Mouse (Mus musculus): ENCODE measurements around the gene Arrdc2. TPM values are rescaled to one million over a fixed set of nuclear protein-coding genes. Genes with fewer than 3 reads are reported as not detected.
A peak's percentile ranks its signal among the peaks of the same experiment; 100 is the strongest.
"Not testable (repeated sequence)": the region's sequence is repeated elsewhere in the genome, so short reads cannot be mapped to it uniquely, and the experiment has no call there.

Arrdc2 gene
- polyA plus RNA-seq, 1 experiment from 2014 or later = 11.1 TPM

DNA sequence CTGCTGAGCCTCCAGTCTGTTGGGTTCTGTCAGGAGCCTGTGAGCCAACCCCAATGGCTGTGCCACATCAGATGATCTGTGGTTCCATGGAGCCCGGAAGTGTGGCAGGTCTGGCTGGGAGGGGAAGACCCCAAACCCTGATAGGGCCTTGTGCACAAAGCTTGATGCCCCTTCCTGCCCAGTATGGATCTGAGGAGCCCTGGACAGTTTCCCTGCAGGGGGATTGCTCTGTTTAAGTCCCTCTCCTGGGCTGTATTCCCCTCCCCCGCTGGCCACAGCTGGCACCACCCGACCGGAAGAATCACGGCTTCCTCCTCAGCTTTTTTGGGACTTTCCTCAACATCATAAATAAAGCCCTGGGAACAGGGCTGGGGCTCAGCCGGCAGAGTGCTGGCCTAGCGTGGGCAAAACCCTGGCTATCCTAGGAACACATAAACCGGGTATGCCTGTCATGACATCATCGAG, 6.5 kb downstream of the Arrdc2 start:
- Histone ChIP-seq H3K9me3 (replicated peaks) (no peaks in the 10 kb centered on the region), H3K4me1 (peaks cover 4% of the 10 kb centered on the region; the same call in 1 of the 2 replicates), H3K27me3 (no peaks in the 10 kb centered on the region), H3K4me3 (no peak overlapping the region), H3K9ac (peak overlapping the region; percentile 3; the same call in 1 of the 2 replicates), H3K36me3 (peaks cover 7% of the 10 kb centered on the region; the same call in 1 of the 2 replicates), H3K27ac (peak overlapping the region; percentile 25; the same call in 1 of the 2 replicates), H3K4me2 (replicated peaks) (no peak overlapping the region)
- 65% methylated on average over 9 of the region's 9 CpGs for WGBS
- no peak for ATAC-seq (ENCODE audit: low FRiP score)

DNA sequence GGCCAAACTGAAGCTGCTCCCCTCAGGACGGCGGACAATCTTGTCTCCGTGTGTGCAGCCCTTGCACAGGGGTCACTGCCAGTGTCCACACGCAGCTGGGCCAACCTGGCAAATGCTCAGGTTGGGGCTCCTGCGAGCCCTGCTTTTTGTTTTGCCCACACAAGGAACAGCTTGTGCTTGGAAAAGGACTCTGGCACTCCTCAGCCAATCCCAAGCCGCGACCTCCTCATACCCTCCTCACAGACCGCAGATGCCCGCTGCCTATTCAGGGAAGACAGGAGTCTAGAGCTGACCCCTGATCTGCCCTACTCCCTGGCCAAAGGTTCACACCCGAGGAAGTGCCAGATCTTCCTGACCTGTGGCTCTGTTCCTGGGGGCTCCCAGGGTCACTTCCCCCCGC, 7.1 kb downstream of the Arrdc2 start:
- H3K9ac ChIP-seq = no peak overlapping the region
- peaks cover 4% of the 10 kb centered on the region; the same call in 1 of the 2 replicates for H3K4me1 ChIP-seq
- no peak overlapping the region for H3K4me3 ChIP-seq

DNA sequence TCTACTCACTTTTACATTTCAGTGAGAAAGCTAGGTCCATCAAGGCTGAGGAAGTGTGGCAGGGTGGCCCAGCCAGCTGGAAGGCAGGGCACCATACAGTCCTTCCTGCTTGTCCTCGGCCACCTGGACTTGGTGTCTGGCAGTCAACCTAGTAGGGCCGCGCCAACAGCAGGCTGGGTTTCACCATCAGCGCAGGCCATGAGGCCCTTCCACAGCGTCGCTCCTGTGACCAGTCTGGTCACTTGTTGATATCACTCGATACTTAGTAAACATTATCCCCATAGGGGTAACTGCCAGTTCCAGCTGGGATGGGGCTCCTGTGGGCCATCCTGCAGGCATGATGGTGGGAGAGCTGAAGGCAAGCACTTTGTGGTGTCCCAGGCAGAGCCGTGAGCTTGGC, 8.0 kb downstream of the Arrdc2 start:
- peaks cover 4% of the 10 kb centered on the region; the same call in 1 of the 2 replicates for H3K4me1 ChIP-seq
- H3K9me3 ChIP-seq (replicated peaks) = 0 out of 2 replicates have a peak, but pooled peaks cover 3% of the 10 kb centered on the region
- H3K4me2 ChIP-seq (replicated peaks) = no peak overlapping the region
- no peaks in the 10 kb centered on the region for H3K27me3 ChIP-seq
- no peak overlapping the region for H3K4me3 ChIP-seq
- H3K36me3 ChIP-seq = peaks cover 7% of the 10 kb centered on the region; the same call in 1 of the 2 replicates
- ATAC-seq (ENCODE audit: low FRiP score) = no peak
- no peak overlapping the region for H3K27ac ChIP-seq
- H3K9ac ChIP-seq = no peak overlapping the region
- 90% methylated on average over 8 of the region's 8 CpGs for WGBS

More for the DNA sequence above, 7.1 kb downstream of the Arrdc2 start:
- Histone ChIP-seq H3K27me3 (no peaks in the 10 kb centered on the region), H3K36me3 (peaks cover 7% of the 10 kb centered on the region; the same call in 1 of the 2 replicates), H3K4me2 (replicated peaks) (no peak overlapping the region), H3K9me3 (replicated peaks) (no peaks in the 10 kb centered on the region), H3K27ac (no peak overlapping the region)
- no peak for ATAC-seq (ENCODE audit: low FRiP score)
- 62% methylated on average over 11 of the region's 11 CpGs for WGBS

DNA sequence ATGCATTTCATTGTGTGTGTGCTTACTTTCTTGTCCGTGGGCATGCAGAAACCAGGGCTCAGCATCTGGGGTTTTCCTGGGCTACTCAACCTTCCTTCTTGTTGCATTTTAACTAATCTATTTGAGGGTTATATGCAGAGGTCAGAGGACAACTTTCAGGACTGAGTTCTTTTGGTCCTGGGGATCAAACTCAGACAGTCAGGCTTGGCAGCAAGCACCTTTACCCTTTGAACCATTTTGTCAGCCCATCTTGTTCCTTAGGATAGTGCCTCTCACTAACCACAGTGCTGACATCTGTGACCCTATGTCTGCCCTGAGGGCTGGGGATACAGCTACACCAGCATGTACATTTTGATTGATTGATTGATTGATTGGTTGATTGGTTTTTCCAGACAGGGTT, 11.7 kb downstream of the Arrdc2 start:
- H3K27ac ChIP-seq = no peak overlapping the region
- no peak overlapping the region for H3K4me2 ChIP-seq (replicated peaks)
- no peaks in the 10 kb centered on the region for H3K4me1 ChIP-seq
- no peak overlapping the region for H3K4me3 ChIP-seq
- ATAC-seq (ENCODE audit: low FRiP score) = no peak
- H3K27me3 ChIP-seq = peaks cover 5% of the 10 kb centered on the region; the same call in 1 of the 2 replicates
- 86% methylated on average over 1 of the region's 1 CpGs for WGBS
- H3K9me3 ChIP-seq (replicated peaks) = 0 out of 2 replicates have a peak, but pooled peaks cover 3% of the 10 kb centered on the region
- no peak overlapping the region for H3K9ac ChIP-seq
- H3K36me3 ChIP-seq = no peaks in the 10 kb centered on the region

DNA sequence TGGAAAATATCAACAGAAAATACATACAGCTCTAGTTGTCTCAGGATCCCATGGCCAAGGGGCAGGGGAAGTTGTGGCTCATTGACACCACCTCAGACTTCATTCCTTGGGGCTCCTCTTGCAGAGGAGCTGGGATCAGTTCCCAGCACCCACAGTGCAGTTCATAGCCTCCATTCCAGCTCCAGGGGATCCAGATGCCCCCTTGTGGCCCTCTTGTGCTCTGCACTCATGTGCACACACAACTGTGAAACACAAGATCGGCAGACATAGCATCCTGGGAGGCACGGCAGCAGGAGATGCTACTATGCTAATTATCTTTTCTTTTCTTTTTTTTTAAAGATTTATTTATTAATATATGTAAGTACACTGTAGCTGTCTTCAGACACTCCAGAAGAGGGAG, 12.5 kb downstream of the Arrdc2 start:
- Histone ChIP-seq H3K9me3 (replicated peaks) (0 out of 2 replicates have a peak, but pooled peaks cover 3% of the 10 kb centered on the region), H3K27ac (no peak overlapping the region), H3K9ac (no peak overlapping the region), H3K4me2 (replicated peaks) (no peak overlapping the region), H3K36me3 (no peaks in the 10 kb centered on the region), H3K4me1 (no peaks in the 10 kb centered on the region), H3K27me3 (peaks cover 5% of the 10 kb centered on the region; the same call in 1 of the 2 replicates), H3K4me3 (no peak overlapping the region)
- 91% methylated on average over 2 of the region's 2 CpGs for WGBS
- ATAC-seq (ENCODE audit: low FRiP score) = no peak

DNA sequence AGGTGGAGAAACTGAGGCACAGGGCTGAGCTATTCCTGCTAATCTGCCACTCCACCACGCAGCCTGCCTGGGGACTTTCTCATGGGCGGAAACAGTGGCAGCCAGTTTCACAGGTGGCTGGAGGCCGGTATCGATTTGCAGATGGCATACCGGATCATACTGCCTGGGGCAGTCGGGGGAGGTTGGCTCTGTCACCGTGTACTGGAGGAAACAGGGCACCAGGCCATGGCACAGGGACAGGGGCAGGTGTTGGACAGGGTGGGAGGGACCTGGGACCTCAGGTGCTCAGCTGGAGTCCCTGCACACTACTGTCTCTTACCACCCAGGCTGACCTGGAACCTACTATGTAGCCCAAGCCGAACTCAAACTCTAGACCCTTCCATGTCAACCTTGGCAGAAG, 13.7 kb downstream of the Arrdc2 start:
- 84% methylated on average over 8 of the region's 8 CpGs for WGBS

DNA sequence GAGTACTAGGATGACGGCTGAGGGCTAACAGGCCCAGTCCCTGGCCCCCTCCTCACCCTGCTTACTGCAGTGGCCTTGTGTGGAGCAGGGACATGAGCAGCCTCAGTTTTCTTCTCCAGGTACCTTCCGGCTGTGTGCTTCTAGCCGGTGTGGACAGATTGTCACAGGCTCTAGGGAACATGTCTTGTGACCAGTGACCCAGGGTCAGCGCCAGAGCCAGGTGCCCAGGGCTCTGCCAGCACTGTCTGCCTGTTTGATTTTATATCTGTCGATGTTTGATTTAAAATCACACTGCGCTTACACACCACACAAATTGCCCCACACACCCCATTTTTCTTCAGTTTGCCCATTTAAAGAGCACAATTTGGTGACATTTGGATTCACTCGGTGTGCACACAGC, 15.7 kb downstream of the Arrdc2 start:
- Histone ChIP-seq H3K4me2 (replicated peaks) (no peak overlapping the region), H3K27me3 (peaks cover 27% of the 10 kb centered on the region), H3K9me3 (replicated peaks) (peaks cover 6% of the 10 kb centered on the region; the same call in 1 of the 2 replicates), H3K27ac (no peak overlapping the region), H3K36me3 (no peaks in the 10 kb centered on the region), H3K4me3 (no peak overlapping the region), H3K9ac (0 out of 2 replicates have a peak overlapping the region, but pooled peaks have one; percentile 27), H3K4me1 (peaks cover 3% of the 10 kb centered on the region; the same call in 1 of the 2 replicates)
- ATAC-seq (ENCODE audit: low FRiP score) = no peak
- WGBS = 87% methylated on average over 7 of the region's 7 CpGs

More for the DNA sequence above, 13.7 kb downstream of the Arrdc2 start:
- Histone ChIP-seq H3K36me3 (no peaks in the 10 kb centered on the region), H3K27ac (no peak overlapping the region), H3K9ac (no peak overlapping the region), H3K27me3 (peaks cover 8% of the 10 kb centered on the region), H3K4me1 (no peaks in the 10 kb centered on the region), H3K9me3 (replicated peaks) (0 out of 2 replicates have a peak, but pooled peaks cover 3% of the 10 kb centered on the region), H3K4me3 (no peak overlapping the region), H3K4me2 (replicated peaks) (no peak overlapping the region)
- ATAC-seq (ENCODE audit: low FRiP score) = no peak

DNA sequence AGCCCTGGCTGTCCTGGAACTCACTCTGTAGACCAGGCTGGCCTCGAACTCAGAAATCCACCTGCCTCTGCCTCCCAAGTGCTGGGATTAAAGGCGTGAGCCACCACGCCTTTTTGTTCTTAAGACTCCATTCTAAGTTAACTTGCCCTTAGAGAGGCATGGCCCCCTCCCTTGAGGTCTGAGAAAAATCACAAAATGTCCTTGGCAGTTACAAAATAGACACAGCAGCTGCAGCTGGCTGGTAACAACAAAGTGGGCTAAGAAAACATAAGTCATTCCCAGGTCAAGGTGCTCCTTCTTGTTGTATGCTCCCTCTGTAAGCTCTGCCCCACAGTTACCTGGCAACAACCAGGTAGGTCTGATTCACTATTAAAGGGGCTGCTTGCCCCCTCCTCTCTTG, 16.9 kb downstream of the Arrdc2 start:
- H3K4me3 ChIP-seq; ATAC-seq (ENCODE audit: low FRiP score); H3K27ac ChIP-seq; H3K36me3 ChIP-seq; H3K4me1 ChIP-seq; H3K4me2 ChIP-seq (replicated peaks); H3K9ac ChIP-seq: not testable (repeated sequence)
- peaks cover 28% of the 10 kb centered on the region for H3K27me3 ChIP-seq
- peaks cover 12% of the 10 kb centered on the region; the same call in 1 of the 2 replicates for H3K9me3 ChIP-seq (replicated peaks)
- WGBS = 90% methylated on average over 3 of the region's 3 CpGs

DNA sequence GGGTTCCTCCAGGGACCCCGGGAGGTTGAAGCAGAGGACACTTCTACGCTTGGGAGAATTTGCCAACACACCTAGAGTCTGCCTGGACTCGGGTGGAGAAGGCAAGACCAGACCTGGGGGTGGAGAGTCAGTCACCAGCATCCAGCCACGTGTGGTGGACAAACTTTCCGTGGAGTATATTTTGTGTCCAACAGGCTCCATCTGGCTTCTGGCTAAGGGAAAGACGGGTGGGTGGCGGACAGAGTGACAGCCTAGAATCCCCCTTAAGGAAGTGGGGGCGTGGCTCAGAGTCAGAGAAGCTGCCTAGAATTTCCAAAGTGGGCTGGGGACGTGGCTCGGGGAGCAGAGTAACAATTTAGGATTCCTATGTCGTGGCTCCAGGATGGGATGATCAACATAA, 17.5 kb downstream of the Arrdc2 start:
- WGBS = 51% methylated on average over 11 of the region's 11 CpGs
- ATAC-seq (ENCODE audit: low FRiP score) = no peak
- no peak overlapping the region for H3K4me3 ChIP-seq

DNA sequence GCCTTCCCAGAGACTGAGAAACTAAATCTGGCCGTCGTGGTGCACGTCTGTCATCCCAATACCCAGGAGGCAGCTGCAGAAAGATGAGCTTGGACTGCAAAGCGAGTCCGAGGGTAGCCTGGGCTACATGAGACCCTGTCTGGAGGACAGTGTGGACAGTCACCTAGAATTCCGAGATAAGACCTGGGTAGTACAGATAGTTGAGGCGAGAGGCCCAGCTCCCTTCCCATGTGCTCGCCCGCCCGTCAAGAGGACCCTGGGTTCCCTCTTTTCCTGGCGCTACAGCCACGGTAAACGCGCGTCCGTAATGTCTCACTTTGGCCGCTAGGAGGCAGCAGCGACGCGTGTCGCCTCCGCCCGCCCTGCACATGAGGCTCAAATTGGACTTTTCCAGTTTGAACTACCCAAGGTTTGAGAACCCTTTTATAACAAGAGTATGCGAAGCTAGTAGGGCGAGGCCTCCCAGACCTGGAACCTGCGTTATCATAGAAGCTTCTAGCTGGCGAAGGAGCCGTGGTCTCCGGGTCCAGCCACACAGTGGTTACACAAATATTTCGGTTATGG, 18.0 kb downstream of the Arrdc2 start:
- Histone ChIP-seq H3K27ac (no peak overlapping the region), H3K4me3 (no peak overlapping the region), H3K9ac (no peak overlapping the region), H3K4me2 (replicated peaks) (no peak overlapping the region), H3K27me3 (peaks cover 39% of the 10 kb centered on the region), H3K9me3 (replicated peaks) (peaks cover 9% of the 10 kb centered on the region; the same call in 1 of the 2 replicates), H3K4me1 (peaks cover 8% of the 10 kb centered on the region; the same call in 1 of the 2 replicates), H3K36me3 (no peaks in the 10 kb centered on the region)
- 16% methylated on average over 30 of the region's 30 CpGs for WGBS
- ATAC-seq (ENCODE audit: low FRiP score) = 0 out of 2 replicates have a peak, but pooled peaks have one; percentile 17

More for the DNA sequence above, 17.5 kb downstream of the Arrdc2 start:
- Histone ChIP-seq H3K4me1 (peaks cover 4% of the 10 kb centered on the region; the same call in 1 of the 2 replicates), H3K9ac (no peak overlapping the region), H3K9me3 (replicated peaks) (peaks cover 11% of the 10 kb centered on the region; the same call in 1 of the 2 replicates), H3K27me3 (peaks cover 34% of the 10 kb centered on the region), H3K4me2 (replicated peaks) (no peak overlapping the region), H3K36me3 (no peaks in the 10 kb centered on the region), H3K27ac (no peak overlapping the region)

DNA sequence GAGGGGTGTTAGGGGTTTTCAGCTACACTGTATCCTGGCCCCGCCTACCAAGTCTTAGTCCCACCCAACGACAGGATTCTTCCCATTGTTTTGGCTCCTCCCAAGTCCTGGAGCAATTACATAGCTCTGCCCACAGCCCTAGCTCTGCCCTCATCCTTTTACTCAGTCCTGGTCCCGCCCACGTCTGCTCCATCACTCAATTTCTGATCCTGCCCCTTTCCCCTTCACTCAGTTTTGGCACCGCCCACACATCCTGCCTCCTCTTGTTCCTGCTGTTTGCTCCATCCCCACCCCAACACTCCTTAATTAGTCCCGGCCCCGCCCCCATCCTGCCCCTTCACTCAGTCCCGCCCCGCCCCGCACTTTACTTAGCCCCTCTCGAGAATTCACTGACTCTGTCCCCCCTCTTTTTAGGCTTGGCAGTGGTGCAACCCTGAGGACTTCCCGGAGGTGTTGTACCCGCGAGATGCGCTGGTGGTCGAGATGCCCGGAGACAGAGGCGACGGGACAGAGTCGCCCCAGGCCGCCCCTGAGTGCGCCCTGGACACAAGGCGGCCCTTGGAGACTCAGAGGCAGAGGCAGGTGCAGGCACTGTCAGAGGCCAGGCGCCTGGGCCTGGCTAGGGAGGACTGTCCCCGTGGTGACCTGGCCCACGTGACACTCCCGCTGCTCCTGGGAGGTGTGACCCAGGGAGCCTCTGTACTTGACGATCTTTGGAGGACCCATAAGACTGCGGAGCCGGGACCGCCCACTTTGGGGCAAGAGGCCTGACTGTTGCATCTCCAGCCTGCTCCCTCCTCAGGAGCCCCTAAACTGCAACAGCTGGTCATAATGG, 19.2 kb downstream of the Arrdc2 start:
- Histone ChIP-seq H3K9me3 (replicated peaks) (peaks cover 9% of the 10 kb centered on the region; the same call in 1 of the 2 replicates), H3K27ac (no peak overlapping the region), H3K4me3 (no peak overlapping the region), H3K9ac (no peak overlapping the region), H3K4me2 (replicated peaks) (0 out of 2 replicates have a peak overlapping the region, but pooled peaks have one; percentile 17), H3K27me3 (peaks cover 51% of the 10 kb centered on the region), H3K36me3 (no peaks in the 10 kb centered on the region), H3K4me1 (peaks cover 9% of the 10 kb centered on the region; the same call in 1 of the 2 replicates)
- ATAC-seq (ENCODE audit: low FRiP score) = peak; percentile 65
- 4% methylated on average over 31 of the region's 31 CpGs for WGBS

DNA sequence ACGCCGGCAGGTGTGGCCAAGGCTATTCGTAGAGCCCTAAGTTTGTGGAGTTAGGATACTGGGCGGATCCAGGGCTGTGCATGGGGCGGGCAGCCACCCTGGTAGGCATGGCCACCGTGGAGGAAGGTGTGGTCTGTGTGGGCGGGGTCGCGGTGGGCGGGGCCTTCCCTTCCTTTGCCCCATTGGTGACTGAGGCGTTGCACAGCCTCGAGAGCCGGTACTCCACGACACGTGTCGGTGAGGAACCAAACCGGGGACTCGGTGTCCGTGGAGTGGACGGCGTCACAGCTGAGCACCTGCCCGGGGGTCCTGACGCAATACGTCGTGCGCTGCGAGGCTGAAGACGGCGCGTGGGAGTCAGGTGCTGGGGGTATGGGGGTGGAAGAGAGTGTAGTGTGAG, 22.8 kb downstream of the Arrdc2 start:
- no peak for ATAC-seq (ENCODE audit: low FRiP score)
- H3K27ac ChIP-seq = no peak overlapping the region
- 0 out of 2 replicates have a peak overlapping the region, but pooled peaks have one; percentile 24 for H3K9ac ChIP-seq
- peaks cover 9% of the 10 kb centered on the region; the same call in 1 of the 2 replicates for H3K4me1 ChIP-seq
- H3K4me2 ChIP-seq (replicated peaks) = peak overlapping the region; percentile 28
- H3K4me3 ChIP-seq = 0 out of 2 replicates have a peak overlapping the region, but pooled peaks have one; percentile 3
- peaks cover 57% of the 10 kb centered on the region for H3K27me3 ChIP-seq
- H3K36me3 ChIP-seq = no peaks in the 10 kb centered on the region
- WGBS = 9% methylated on average over 27 of the region's 30 CpGs
- H3K9me3 ChIP-seq (replicated peaks) = peaks cover 9% of the 10 kb centered on the region; the same call in 1 of the 2 replicates
